Mouse (Mus musculus): ENCODE results near the gene Pex26.

DNA sequence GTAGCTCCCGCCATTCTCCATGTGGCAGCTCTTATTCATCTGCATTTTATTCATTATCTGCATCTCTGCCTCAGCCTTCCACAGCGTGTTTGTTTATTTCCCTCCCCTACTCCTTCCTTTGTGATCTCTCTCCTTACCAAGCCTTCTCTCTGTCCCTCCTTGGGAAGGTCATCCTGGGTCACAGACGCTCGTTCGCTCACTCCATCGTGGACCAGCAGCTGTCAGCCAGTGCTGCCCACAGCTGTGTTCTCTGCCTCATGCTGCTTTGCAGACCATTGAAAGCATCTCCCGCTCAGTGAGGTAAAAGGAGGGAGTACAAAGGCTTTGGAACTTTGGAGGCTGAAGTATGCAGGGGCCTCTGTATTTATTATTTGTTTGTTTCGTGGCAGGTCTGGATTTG is 37.6 kb upstream of the Pex26 start:
- TF ChIP-seq KAT2A (IDR thresholded peaks at IDR 0.05; ENCODE audit: insufficient replicate concordance, low read length), result no peak
- TF ChIP-seq USF1 (IDR thresholded peaks at IDR 0.05; ENCODE audit: low read depth, low read length), result no peak
- no peak for TF ChIP-seq CTCF (conservative IDR thresholded peaks at IDR 0.05 in 1 of 2, IDR thresholded peaks at IDR 0.05 in 1 of 2; ENCODE audit: low read depth in 2 of 2, low read length in 2 of 2)
